In the genomic region with DNA sequence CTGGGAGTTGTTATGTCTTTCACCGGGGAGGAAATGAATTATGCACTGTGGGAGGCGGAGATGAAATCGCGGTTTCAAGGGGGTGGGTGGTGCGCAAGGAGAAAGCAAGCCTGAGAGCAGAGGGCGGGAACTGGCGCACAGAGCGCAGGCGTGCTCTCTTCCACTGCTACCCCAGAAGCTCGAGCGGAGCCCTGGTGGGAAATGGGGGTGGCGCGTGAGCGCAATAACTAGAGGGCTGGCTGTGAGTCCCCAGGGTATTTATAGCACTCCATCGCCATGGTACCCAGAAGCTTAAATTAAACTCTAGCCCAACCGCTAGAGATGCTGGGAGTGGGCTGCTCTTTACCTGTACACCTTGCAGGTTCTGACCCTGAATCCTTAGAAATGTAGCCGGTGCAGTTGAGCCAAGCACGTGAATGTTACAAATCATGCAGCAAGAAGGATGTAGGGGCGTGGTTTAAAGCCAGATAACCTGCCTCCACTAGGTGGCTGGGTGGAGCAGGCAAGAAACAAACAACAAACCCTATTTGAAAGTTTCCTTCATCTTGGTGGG, we compare ENCODE assay signal across 8 mouse cellular contexts. TPM values are rescaled to one million over a fixed set of nuclear protein-coding genes. Genes with fewer than 3 reads are reported as not detected.
A peak's percentile ranks its signal among the peaks of the same experiment; 100 is the strongest.
DNase-seq lines count a peak whose midpoint lies in the region; ATAC-seq lines count a peak whose summit lies in the region.

No protein-coding gene starts in this region.

- ATAC-seq in heart, embryonic 15.5 days (replicated peaks; ENCODE audit: insufficient number of reproducible peaks, insufficient read depth, low FRiP score, low read depth) = peak; percentile 70
- ATAC-seq in liver, embryonic 12.5 days = no peak
- ATAC-seq in neural tube, embryonic 12.5 days (ENCODE audit: low FRiP score, low read depth) = peak; percentile 55

- peak overlapping the region; percentile 63 for H3K4me2 ChIP-seq in heart, embryonic 15.5 days
- peak overlapping the region; percentile 46 for H3K4me2 ChIP-seq in liver, embryonic 12.5 days
- peak overlapping the region; percentile 59 for H3K4me2 ChIP-seq in neural tube, embryonic 12.5 days (replicated peaks)

- intact Hi-C loops in heart, postnatal 14 days (cut with DNase I) = no loop called here
- intact Hi-C loops in gastrocnemius, postnatal 14 days (cut with DNase I; ENCODE audit: low total_unique reads) = no loop called here

- WGBS in heart, embryonic 10.5 days = 1% methylated on average over 19 of the region's 19 CpGs
- WGBS in heart, embryonic 15.5 days = under 1% methylated on average over 19 of the region's 19 CpGs
- WGBS in liver, embryonic 12.5 days (ENCODE audit: insufficient replicate concordance) = 3% methylated on average over 19 of the region's 19 CpGs
- under 1% methylated on average over 19 of the region's 19 CpGs for WGBS in neural tube, embryonic 12.5 days

- H3K36me3 ChIP-seq in heart, embryonic 10.5 days = no peaks in the 10 kb centered on the region
- H3K36me3 ChIP-seq in heart, embryonic 15.5 days = no peaks in the 10 kb centered on the region
- no peaks in the 10 kb centered on the region for H3K36me3 ChIP-seq in liver, embryonic 12.5 days
- no peaks in the 10 kb centered on the region for H3K36me3 ChIP-seq in neural tube, embryonic 12.5 days

- peaks cover 16% of the 10 kb centered on the region for H3K4me1 ChIP-seq in heart, embryonic 10.5 days
- peaks cover 10% of the 10 kb centered on the region for H3K4me1 ChIP-seq in heart, embryonic 15.5 days (replicated peaks)
- H3K4me1 ChIP-seq in liver, embryonic 12.5 days = peaks cover 5% of the 10 kb centered on the region; the same call in 1 of the 2 replicates
- H3K4me1 ChIP-seq in neural tube, embryonic 12.5 days = peaks cover 10% of the 10 kb centered on the region

- H3K27me3 ChIP-seq in heart, embryonic 10.5 days (ENCODE audit: insufficient read depth, poor library complexity, severe bottlenecking) = peaks cover 24% of the 10 kb centered on the region
- peaks cover 10% of the 10 kb centered on the region for H3K27me3 ChIP-seq in heart, embryonic 15.5 days
- peaks cover 51% of the 10 kb centered on the region for H3K27me3 ChIP-seq in liver, embryonic 12.5 days (replicated peaks)
- peaks cover 8% of the 10 kb centered on the region; the same call in 1 of the 2 replicates for H3K27me3 ChIP-seq in neural tube, embryonic 12.5 days (replicated peaks)

- H3K4me3 ChIP-seq in heart, embryonic 10.5 days = peak overlapping the region; percentile 52
- peak overlapping the region; percentile 39 for H3K4me3 ChIP-seq in heart, embryonic 15.5 days
- H3K4me3 ChIP-seq in liver, embryonic 12.5 days = 0 out of 2 replicates have a peak overlapping the region, but pooled peaks have one; percentile 6
- no peak overlapping the region for H3K4me3 ChIP-seq in neural tube, embryonic 12.5 days

- no peaks in the 10 kb centered on the region for H3K9me3 ChIP-seq in heart, embryonic 10.5 days
- no peaks in the 10 kb centered on the region for H3K9me3 ChIP-seq in heart, embryonic 15.5 days (replicated peaks)
- no peaks in the 10 kb centered on the region for H3K9me3 ChIP-seq in liver, embryonic 12.5 days (replicated peaks)
- H3K9me3 ChIP-seq in neural tube, embryonic 12.5 days = no peaks in the 10 kb centered on the region

- DNase-seq in heart, embryonic 10.5 days (ENCODE audit: low spot score) = no peak
- DNase-seq in heart, postnatal 14 days = no peak
- peak; percentile 38 to 58 for DNase-seq in cerebellum, postnatal 10 days
- DNase-seq in kidney, postnatal 25 days = peak; percentile 49 to 59
- DNase-seq in gastrocnemius, postnatal 14 days = no peak

- H3K9ac ChIP-seq in heart, embryonic 15.5 days = no peak overlapping the region
- H3K9ac ChIP-seq in liver, embryonic 12.5 days = no peak overlapping the region
- H3K9ac ChIP-seq in neural tube, embryonic 12.5 days = 0 out of 2 replicates have a peak overlapping the region, but pooled peaks have one; percentile 17

- peak overlapping the region; percentile 75 for H3K27ac ChIP-seq in heart, embryonic 10.5 days
- H3K27ac ChIP-seq in heart, embryonic 15.5 days = 0 out of 2 replicates have a peak overlapping the region, but pooled peaks have one; percentile 9
- no peak overlapping the region for H3K27ac ChIP-seq in liver, embryonic 12.5 days
- no peak overlapping the region for H3K27ac ChIP-seq in neural tube, embryonic 12.5 days

RNA-seq across cellular contexts. Expression of gene Wwc1, which starts 5.6 kb away (rescaled TPM):
- 3.0 and 3.9 TPM in 2 replicates for polyA plus RNA-seq in heart, embryonic 10.5 days (2016; fragmentation: Nextera tagmentation; extraction: Ambion mirVana)
- 1 to 10 TPM in 1 of 2 experiments, under 1 TPM in 1; 0.98 to 1.2 TPM for total RNA-seq in heart, postnatal 14 days (2021)
- 1.2 and 3.3 TPM in 2 replicates for polyA plus RNA-seq in heart, embryonic 15.5 days (2015; fragmentation: Nextera tagmentation; extraction: Ambion mirVana)
- 3.0 and 3.1 TPM in 2 replicates for polyA plus RNA-seq in liver, embryonic 12.5 days (2016; fragmentation: Nextera tagmentation; extraction: Ambion mirVana)
- 13.6 and 15.5 TPM in 2 replicates for polyA plus RNA-seq in neural tube, embryonic 12.5 days (2016; fragmentation: Nextera tagmentation; extraction: Ambion mirVana)
- under 1 TPM; 0.23 to 0.55 TPM for total RNA-seq in gastrocnemius, postnatal 14 days (2021)

Comparison
In these comparisons a context has a peak if more than half of its experiments do, and no peak if none do; other contexts are left out.
1. DNase-seq: peak in cerebellum, postnatal 10 days (2 of 2) and kidney, postnatal 25 days (2 of 2); none in heart, embryonic 10.5 days (single experiment), heart, postnatal 14 days (0 of 2) and gastrocnemius, postnatal 14 days (single experiment).
2. H3K27ac ChIP-seq: peak in heart, embryonic 10.5 days (single experiment) and heart, embryonic 15.5 days (single experiment); none in liver, embryonic 12.5 days (single experiment) and neural tube, embryonic 12.5 days (single experiment).
3. Peak in every context shown above with its lines, with median percentiles within 50 percentile points of each other: H3K4me2 ChIP-seq.